Mouse (Mus musculus) frontal cortex, postnatal 10 days (tissue): ENCODE measurements at regions not wholly inside any gene's neighbourhood (a gene's known extent, or its start where the extent isn't known, plus 50 kb on each side); places are given as distances from the start of the nearest gene placed in this dataset.

Experiments used
- DNase-seq, 2 experiments: peaks; one replicate each; pipeline ENCODE4 v3.0.0; 2022; ENCODE audit warnings: low spot score in 2 of 2, mixed read lengths in 1 of 2

DNA sequence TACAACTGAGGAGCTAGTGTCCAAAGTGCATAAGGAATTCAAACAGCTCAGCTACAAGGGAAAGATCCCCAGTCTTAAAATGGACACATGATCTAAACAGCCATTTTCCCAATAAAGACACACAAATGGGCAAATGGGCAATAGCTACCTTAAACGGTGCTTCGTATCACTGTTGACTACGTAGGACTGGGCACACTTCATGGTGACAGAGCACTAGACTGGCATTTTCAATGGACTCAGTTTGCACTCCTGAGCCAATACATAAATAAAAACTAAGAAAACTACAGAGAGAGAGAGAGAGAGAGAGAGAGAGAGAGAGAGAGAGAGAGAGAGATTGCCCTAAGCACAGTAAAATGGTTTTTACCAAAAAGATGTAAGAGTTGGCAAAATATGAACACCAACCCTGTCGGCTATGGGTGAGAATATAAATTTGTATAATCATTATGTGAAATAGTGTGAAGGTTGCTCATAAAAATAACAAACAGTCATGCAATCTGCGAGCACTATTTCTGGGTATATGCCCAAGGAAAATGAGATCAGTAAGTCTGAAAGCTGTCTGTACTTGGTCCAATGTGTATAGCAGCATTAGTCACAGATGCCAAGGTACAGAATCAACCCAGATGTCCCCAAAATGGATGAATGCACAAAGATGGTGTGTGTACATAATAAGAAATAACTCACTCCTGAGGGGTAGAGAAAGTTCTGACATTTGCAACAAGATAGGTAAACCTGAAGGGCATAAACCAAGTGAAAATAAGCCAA, 312.9 kb upstream of the Clec14a start:
- no peak for DNase-seq

DNA sequence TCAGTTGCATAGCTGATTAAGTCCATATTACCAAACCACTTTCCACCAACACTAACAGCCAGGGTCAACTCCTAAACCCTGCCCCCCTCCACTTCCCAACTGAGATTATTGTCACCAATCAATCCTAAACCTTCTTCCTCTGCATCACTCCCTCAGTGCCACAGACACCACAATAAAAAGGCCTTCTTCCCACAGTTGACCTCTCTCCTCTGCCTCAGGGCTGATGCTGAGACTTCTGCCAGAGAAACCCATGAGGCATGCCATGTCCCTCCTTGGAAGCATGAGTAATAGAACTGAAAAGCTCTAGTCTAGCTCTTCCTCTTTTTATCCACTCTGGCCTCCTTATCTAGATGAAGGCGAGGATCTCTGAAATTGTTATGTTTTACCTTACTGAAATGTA, 300.0 kb upstream of the Clec14a start:
- DNase-seq: no peak

DNA sequence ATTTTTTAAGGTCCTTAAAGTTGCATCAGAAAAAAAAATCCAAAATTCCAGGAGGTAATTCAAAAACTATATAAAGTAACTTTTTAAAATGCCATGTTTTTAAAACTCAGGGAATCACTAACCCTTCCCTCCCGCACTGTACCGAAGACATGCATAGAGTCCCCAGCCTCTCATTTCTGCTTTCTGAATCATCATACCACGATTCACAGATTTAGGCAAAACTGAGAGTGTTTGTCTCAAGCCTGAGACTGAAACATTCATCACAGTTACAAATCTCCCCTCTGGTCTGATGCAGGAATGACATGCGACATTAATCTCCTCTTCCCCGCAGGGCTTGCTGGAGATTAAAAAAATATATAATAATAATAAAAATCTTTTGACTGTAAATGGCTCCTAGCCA, 291.8 kb upstream of the Clec14a start:
- DNase-seq: no peak

DNA sequence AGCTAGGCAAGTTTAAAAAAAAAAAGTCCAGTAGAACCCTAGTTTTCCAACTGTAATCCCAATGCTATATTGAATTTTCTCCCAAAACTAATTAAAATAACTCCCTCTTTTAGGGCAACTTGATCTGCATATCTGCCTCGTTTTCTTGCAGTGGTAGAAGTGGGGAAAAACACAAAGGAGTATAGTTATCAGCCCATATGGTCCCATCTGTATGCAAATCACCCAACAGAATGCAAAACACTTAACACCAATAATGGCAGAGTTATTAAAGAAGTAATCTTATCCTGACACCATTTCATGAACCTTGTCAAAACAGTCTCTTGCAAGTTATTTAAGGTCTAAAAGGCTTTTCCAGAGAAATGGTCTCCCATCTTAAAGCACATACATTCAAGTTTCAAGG, 290.7 kb upstream of the Clec14a start:
- DNase-seq: no peak

- DNase-seq: no peak
Observed at GRCm38 (mm10) chr12:58557261-58557660, 288.2 kb upstream of the Clec14a start.

DNA sequence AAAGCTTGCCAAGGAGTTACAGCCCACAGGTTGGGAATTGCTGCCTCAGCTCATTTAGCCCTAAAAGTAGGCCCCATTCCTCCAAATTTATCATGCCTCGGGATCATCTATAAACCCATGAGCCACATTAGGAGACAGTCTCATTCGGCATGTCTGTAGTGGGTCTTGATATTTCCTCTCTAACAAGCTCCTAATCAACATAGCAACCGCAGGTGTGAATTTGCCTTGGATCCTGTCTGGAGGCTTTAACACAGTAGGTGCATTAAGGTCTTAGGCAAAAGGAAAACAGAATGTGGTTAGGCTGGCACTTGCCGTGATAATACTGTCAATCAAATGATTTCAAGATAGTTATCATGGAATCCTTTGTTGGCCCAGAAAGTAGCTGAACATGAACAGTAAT, 287.7 kb upstream of the Clec14a start:
- no peak for DNase-seq

GRCm38 (mm10) chr12:58556060-58556459, 287.0 kb upstream of the Clec14a start:
- no peak for DNase-seq

DNA sequence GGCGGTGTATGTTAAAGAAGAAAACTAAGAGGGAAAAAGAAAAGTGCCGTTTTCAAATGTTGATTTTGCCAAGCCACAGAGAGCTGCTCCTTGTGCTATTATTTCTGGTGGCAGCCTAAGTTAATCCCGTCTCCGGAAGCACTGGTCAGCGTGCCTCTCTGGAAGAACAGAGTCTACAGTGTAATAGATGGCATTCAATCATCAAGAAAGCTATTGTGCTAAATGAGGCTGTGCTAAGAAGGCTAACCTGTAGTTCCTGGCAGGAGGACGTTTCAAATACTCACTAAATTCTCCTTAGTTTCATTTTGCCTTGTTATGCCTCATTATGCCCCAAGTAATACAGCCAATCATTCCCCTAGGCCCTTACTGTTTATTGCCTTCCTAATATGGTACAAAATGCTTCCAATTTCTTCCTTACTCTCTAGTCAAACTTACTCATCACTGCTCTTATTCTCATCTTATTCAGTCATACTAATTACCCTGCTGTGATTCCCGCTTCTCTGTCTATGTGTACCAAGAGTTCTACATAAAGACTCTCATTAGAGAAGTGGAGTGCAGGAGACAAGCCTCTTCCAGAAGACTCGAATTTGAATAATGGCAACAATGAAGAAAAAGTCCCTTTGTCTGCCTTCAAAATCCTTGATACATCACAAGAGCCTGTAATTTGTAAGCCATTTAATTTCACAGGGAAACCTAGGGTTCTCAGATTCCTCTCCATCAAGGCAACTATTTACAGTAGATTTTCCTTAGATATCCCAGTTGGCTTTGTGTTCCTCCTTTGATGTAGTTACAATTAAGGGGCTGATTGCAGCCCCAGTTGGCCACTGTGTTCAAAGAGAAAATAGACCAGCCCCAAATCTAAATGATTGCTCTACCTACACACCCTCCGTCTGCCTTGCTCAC, 282.0 kb upstream of the Clec14a start:
- no peak for DNase-seq

DNA sequence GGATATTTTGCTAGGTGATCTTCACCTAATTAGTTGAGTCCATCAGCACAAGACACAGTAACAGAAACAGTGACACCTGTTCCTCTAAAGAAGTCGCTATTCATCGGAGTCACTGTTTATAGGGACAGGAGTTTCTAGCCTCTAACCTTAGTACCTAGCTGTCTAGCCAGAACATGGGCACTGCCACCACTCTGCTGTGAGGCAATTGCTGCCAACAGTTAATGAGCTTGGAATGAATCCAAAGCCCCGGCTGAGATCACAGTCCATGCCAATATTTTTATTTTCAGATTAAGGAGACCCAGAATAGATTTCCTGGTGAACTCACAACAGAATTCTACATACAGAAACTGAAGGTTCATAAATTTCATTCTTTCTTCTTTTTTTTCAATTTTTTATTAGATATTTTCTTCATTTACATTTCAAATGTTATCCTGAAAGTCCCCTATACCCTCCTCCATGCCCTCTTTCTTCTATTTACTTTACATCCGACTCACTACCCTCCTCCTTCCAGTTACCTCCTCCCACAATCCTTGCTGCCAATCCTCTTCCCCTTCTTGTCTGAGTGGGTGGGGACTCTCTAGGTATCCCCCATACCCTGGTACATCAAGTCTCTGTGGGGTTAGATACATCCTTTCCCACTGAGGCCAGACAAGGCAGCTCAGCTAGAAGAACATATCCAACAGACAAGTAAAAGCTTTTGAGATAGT, 276.9 kb upstream of the Clec14a start:
- DNase-seq: peak in 1 of 2 experiments; percentile 11

GRCm38 (mm10) chr12:58544862-58545261, 275.8 kb upstream of the Clec14a start:
- DNase-seq: no peak

DNA sequence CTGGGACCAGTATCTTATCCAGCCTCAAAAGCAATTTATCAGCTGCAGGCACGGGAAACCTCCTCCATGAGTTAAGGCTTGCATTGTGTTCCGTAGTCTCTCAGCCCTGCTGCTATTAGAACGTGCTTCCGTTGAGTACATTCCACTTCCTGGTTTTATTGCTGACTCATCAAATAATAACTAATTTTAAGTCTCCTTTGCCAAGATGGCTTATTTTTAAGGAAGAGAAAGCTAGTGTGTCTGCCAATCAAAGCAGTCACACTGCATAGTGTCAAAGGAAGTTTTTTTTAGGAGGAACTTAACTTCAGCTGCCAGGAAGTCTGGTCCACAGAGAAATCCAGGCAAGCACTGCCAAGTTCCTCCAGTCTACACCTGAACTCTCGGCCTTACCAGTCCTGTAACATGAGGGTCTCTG, 269.2 kb upstream of the Clec14a start:
- DNase-seq: no peak

- no peak for DNase-seq
Observed at GRCm38 (mm10) chr12:58537833-58538232, 268.7 kb upstream of the Clec14a start.

DNA sequence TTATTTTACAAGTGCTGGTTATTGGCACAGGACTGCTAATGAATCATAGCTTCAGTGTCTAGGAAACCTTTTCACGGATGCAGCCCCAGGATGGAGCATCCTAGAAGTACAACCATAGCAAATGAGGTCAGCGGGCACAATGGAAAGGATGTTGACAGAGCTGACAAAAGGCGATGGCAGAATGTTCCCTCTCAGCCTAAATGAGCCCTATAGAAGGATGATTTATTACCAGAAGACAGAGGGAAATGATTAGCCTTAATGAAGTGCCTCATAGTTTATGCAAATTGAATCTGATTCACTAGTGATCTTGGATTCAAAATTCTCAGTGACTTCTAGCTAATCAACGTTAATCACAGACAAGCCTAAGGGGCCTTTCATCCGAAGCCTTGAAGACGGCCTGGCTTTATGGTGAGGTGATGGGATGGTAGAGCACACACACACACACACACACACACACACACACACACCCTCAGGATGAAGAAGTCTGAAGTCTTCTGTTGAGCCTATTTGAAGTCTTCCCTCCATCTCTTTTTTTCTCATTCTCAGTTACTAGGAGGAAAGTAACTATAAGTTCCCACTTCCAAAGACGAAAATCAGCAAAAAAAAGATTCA, 267.4 kb upstream of the Clec14a start:
- DNase-seq: no peak

DNA sequence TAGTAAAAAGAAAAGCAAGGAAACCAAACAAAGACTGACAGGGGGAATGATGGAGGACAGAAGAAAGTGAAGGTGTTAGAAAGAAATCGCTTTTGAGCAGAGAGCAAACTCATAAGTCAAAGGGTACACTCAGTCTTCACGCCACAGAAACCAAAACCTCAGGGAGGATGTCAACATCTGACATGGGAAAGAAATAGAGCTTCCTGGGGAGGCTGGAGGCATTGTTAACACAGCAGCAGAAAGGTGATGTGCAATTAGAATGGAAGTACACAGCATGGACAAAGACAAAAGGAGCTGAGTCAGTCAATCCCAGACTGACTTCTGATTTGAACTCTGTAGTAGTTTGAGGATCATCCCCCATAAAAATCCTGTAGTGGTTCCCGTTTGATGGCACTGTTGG, 261.2 kb upstream of the Clec14a start:
- no peak for DNase-seq

DNA sequence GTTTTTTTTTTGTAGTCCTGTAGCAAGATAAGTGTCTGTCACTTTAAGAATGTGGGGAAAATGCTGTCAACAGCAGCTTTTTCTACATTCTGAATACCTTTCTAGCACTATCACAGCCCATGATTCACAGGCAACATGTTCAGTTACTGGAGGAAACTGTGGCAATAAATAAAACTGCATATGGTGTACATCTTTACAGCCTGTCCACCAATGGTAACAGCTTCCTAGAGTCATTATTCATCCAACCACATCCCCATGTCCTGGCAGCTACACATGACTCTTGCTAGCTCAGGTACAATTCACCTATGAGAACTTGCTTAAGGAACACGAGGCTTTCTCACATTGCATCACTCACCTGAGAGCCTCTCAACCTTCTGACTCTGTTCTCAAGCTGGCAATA, 247.7 kb upstream of the Clec14a start:
- DNase-seq: no peak

DNA sequence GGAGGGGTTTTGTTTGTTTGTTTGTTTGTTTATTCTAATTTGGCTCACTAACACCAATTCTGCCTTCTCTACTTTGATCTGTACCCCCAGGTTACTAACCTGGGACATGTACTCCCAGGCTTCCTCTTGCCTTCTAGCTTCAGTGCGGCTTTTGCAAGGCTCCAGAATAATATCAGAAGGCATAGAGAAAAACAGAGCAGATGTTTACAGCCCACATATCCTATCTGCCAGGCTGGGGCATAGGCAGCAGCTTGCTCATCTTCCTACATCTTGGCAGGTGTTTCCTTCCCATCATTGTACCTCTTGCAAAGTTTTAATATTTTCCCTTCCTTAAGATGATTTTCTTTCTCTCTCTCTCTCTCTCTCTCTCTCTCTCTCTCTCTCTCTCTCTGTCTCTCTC, 244.9 kb upstream of the Clec14a start:
- no peak for DNase-seq

DNA sequence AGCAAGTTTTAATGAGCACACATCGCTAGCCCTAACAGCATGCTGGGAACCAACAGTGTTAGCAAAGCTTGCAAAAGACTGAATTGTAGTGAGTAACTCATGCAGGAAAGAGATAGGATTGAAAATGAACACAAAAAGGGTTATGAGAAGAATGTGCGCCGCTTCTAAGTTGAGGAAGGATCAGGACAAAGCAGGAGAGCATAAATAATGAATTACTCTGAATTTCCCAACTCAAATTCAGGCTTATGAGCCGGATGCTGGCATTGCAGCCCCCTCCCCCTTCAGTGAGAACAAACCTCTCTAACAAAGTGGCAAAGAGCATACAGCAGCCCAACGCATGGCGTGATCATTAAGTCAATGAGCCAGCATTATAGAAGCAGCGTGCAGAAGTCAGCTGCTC, 243.6 kb upstream of the Clec14a start:
- no peak for DNase-seq

DNA sequence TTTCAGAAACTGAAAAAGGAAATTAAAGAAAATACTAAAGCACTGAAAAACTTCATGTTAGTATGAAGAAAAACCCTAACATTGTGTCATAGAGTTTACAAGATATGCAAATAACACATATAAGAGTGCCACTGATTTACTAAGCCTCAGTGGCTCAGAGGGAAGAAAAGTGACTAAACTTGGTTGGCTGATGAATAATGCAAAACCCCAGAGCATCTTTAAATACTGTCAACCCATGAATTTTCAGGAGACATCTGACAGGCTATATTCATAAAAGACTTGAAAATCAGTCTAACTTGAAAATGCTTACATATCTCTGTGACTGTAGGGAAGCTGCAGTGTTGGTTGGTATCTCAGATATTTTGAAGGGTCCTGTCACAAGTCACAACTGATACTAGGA, 235.2 kb upstream of the Clec14a start:
- DNase-seq: no peak

GRCm38 (mm10) chr12:58474181-58474580, 205.1 kb upstream of the Clec14a start:
- no peak for DNase-seq

GRCm38 (mm10) chr12:58473511-58473910, 204.4 kb upstream of the Clec14a start:
- DNase-seq: no peak

- no peak for DNase-seq
Observed at GRCm38 (mm10) chr12:58460465-58460864, 191.4 kb upstream of the Clec14a start.

GRCm38 (mm10) chr12:58454828-58455227, 185.7 kb upstream of the Clec14a start:
- no peak for DNase-seq
